Mouse (Mus musculus) kidney, embryonic 16.5 days (tissue): ENCODE measurements at regions not wholly inside any gene's neighbourhood (a gene's known extent, or its start where the extent isn't known, plus 50 kb on each side); places are given as distances from the start of the nearest gene placed in this dataset.

Source experiments
- ATAC-seq: fragments of 200-750 bp; cut with Nextera tagmentation; 2 replicates; pipeline ENCODE4 v1.8.0; 2017; ENCODE audit warnings: moderate TSS enrichment; ENCODE audit not compliant: low FRiP score, low TSS enrichment
- H3K27ac ChIP-seq: fragments of 300-500 bp; sonication (generic); 2 replicates; pipeline ENCODE4 v1.5.1; 2014; ENCODE audit warnings: low read length
- H3K27me3 ChIP-seq: fragments of 300-500 bp; sonication (generic); 2 replicates; pipeline ENCODE4 v1.6.1; 2014; ENCODE audit warnings: low read length, control low read depth, mixed read lengths; ENCODE audit not compliant: insufficient read depth
- H3K36me3 ChIP-seq: fragments of 300-500 bp; sonication (generic); 2 replicates; pipeline ENCODE4 v1.6.1; 2014; ENCODE audit warnings: low read length, control low read depth, mixed read lengths; ENCODE audit not compliant: insufficient read depth
- H3K4me1 ChIP-seq: fragments of 300-500 bp; sonication (generic); 2 replicates; pipeline ENCODE4 v1.6.1; 2014; ENCODE audit warnings: low read length, control low read depth, mixed read lengths; ENCODE audit not compliant: insufficient read depth
- H3K4me2 ChIP-seq: fragments of 300-500 bp; sonication (generic); replicated peaks from 2 replicates; pipeline ENCODE4 v1.6.1; 2014; ENCODE audit warnings: low read depth, low read length
- H3K4me3 ChIP-seq: fragments of 300-500 bp; sonication (generic); 2 replicates; pipeline ENCODE4 v1.5.1; 2014; ENCODE audit warnings: mild to moderate bottlenecking, low read length
- H3K9ac ChIP-seq: fragments of 300-500 bp; sonication (generic); replicated peaks from 2 replicates; pipeline ENCODE4 v1.6.1; 2014; ENCODE audit warnings: low read length
- H3K9me3 ChIP-seq: fragments of 300-500 bp; sonication (generic); 2 replicates; pipeline ENCODE4 v1.6.1; 2016; ENCODE audit warnings: low read length, control low read depth
- WGBS: fragments of 180-500 bp; shearing (Covaris S2); extraction: QIAGEN DNeasy Blood & Tissue Kit; methylation state at CpG from one replicate; pipeline ENCODE4 v1.1.7; 2014; 5-methylcytosine and 5-hydroxymethylcytosine counted together

- Histone ChIP-seq H3K4me2 (no peak overlapping the region), H3K36me3 (no peaks in the 10 kb centered on the region), H3K9me3 (no peaks in the 10 kb centered on the region), H3K4me1 (no peaks in the 10 kb centered on the region), H3K27me3 (no peaks in the 10 kb centered on the region), H3K9ac (no peak overlapping the region), H3K4me3 (no peak overlapping the region), H3K27ac (no peak overlapping the region)
- ATAC-seq: peak; percentile 69; the same call in 1 of the 2 replicates
- 32% methylated on average over 2 of the region's 2 CpGs for WGBS
Measured at GRCm38 (mm10) chr13:11105571-11105970, 744.9 kb upstream of the Chrm3 start.

DNA sequence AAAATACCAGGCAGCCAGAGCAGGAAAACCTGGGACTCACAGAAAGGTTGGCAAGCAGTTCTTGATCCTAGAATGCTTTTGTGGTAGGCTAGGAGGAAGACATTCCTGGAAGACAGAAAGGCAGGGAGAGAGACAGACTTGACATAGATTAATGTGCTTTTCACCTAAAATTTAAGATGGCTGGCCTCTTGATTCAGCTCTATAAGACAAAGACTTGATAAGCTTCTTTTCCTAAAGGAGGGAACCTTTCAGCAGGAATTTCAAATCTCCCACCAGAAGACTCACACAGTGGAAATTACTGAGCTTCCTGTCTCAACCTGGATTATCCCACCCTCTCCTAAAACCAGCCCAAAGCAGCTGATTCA, 738.9 kb upstream of the Chrm3 start:
- Histone ChIP-seq H3K27ac (peak overlapping the region; percentile 51), H3K4me2 (no peak overlapping the region), H3K4me1 (peaks cover 11% of the 10 kb centered on the region; the same call in 1 of the 2 replicates), H3K4me3 (no peak overlapping the region), H3K9me3 (no peaks in the 10 kb centered on the region), H3K27me3 (no peaks in the 10 kb centered on the region), H3K36me3 (no peaks in the 10 kb centered on the region), H3K9ac (no peak overlapping the region)
- ATAC-seq: peak; percentile 35; the same call in 1 of the 2 replicates

- WGBS: 3% methylated on average over 4 of the region's 4 CpGs
- Histone ChIP-seq H3K27me3 (no peaks in the 10 kb centered on the region), H3K9ac (no peak overlapping the region), H3K4me2 (no peak overlapping the region), H3K4me3 (no peak overlapping the region), H3K4me1 (peaks cover 11% of the 10 kb centered on the region; the same call in 1 of the 2 replicates), H3K36me3 (no peaks in the 10 kb centered on the region), H3K9me3 (no peaks in the 10 kb centered on the region), H3K27ac (peak overlapping the region; percentile 51)
- ATAC-seq: peak; percentile 94
Measured at GRCm38 (mm10) chr13:11098899-11099585, 738.4 kb upstream of the Chrm3 start.

DNA sequence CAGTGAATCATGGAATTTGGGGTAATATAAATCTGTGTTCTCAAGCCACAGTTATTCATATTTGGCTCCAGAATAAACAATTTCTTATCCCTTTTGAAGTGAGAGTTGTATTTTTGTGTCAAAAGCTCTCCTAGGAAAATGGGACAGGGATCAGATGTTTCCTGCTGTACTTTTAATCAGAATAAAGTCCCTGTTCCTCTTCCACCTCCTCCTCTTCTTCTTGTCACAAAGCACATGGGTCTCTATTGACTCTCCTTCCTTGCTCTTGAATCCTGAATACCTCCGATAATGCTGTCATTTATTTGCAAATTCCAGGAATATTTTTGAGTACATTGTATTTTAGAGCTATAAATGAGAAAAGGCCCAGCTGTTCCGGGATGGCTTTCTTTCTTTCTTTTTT, 732.3 kb upstream of the Chrm3 start:
- ATAC-seq: peak; percentile 70; the same call in 1 of the 2 replicates
- WGBS: 61% methylated on average over 2 of the region's 2 CpGs
- Histone ChIP-seq H3K4me1 (no peaks in the 10 kb centered on the region), H3K36me3 (no peaks in the 10 kb centered on the region), H3K27me3 (no peaks in the 10 kb centered on the region), H3K9me3 (peaks cover 7% of the 10 kb centered on the region), H3K9ac (no peak overlapping the region), H3K4me2 (no peak overlapping the region), H3K4me3 (no peak overlapping the region), H3K27ac (0 out of 2 replicates have a peak overlapping the region, but pooled peaks have one; percentile 50)
